ENCODE assay signal across 12 mouse cellular contexts in genomic region chr17:6867740-6868139, GRCm38 (mm10).
DNase-seq lines count a peak whose midpoint lies in the region; ATAC-seq lines count a peak whose summit lies in the region.
"Had no signal": no experiment of that assay in that cellular context is flagged by ENCODE, and none has a peak within 500 bp of the region (broad histone marks: within the 10 kb centered on the region; RNA-seq: fewer than 3 reads in every experiment).

No protein-coding gene starts in this region.

- H3K36me3 ChIP-seq in heart, embryonic 14.5 days (ENCODE audit: control insufficient read depth, insufficient read depth, low read length), result no peaks in the 10 kb centered on the region
- H3K36me3 ChIP-seq: liver, embryonic 13.5 days had no signal

- H3K4me1 ChIP-seq in heart, embryonic 14.5 days (ENCODE audit: control insufficient read depth in 2 of 2, insufficient read depth in 2 of 2, low read length in 2 of 2), result peaks cover 0 to 2% of the 10 kb centered on the region in 2 experiments; a peak in 1 of 4 replicates
- H3K4me1 ChIP-seq: liver, embryonic 13.5 days had no signal

- DNase-seq in heart, adult 8-10 months (ENCODE audit: low spot score), result no peak
- peak; percentile 30 for DNase-seq in ZHBTc4 (ENCODE audit: low read depth, low spot score)
- peak; percentile 73 for DNase-seq in kidney, postnatal 10 days
- peak; percentile 53 for DNase-seq in lung, postnatal 36 days
- no peak for DNase-seq in layer of hippocampus, postnatal 25 days (ENCODE audit: extremely low spot score in 1 of 2, low spot score in 1 of 2)
- DNase-seq in cerebellum, postnatal 36 days, result no peak
- DNase-seq: gastrocnemius, postnatal 36 days; liver, embryonic 13.5 days; thymus, adult 2 months had no signal

- no peak overlapping the region for H3K4me3 ChIP-seq in heart, embryonic 14.5 days (ENCODE audit: control insufficient read depth in 1 of 2, insufficient read depth in 1 of 2, low read depth in 1 of 2, low read length in 2 of 2)
- H3K4me3 ChIP-seq: layer of hippocampus, adult 2 months; liver, embryonic 13.5 days had no signal

- H3K27ac ChIP-seq in heart, embryonic 14.5 days (replicated peaks in 1 of 2; ENCODE audit: control insufficient read depth in 1 of 2, insufficient read depth in 1 of 2, low read depth in 2 of 2, low read length in 2 of 2), result no peak overlapping the region
- H3K27ac ChIP-seq: layer of hippocampus, adult 2 months; liver, embryonic 13.5 days had no signal

- WGBS in heart, embryonic 14.5 days, result 20% methylated on average over 7 of the region's 7 CpGs

- H3K27me3 ChIP-seq in heart, embryonic 14.5 days (ENCODE audit: control insufficient read depth, insufficient read depth, low read length), result no peaks in the 10 kb centered on the region

- ATAC-seq in heart, embryonic 14.5 days (ENCODE audit: insufficient number of reproducible peaks, insufficient read depth, low FRiP score, low read depth), result no peak
- ATAC-seq in monocyte, adult 5-6 weeks (replicated peaks; ENCODE audit: insufficient number of reproducible peaks, low FRiP score, low TSS enrichment, poor library complexity, severe bottlenecking), result no peak

- no peaks in the 10 kb centered on the region for H3K9me3 ChIP-seq in heart, embryonic 14.5 days (ENCODE audit: control insufficient read depth, low read length)
- H3K9me3 ChIP-seq: liver, embryonic 13.5 days had no signal

- 0 out of 2 replicates have a peak overlapping the region, but pooled peaks have one; percentile 2 for H3K4me2 ChIP-seq in heart, embryonic 14.5 days (ENCODE audit: low read length)
- H3K4me2 ChIP-seq: liver, embryonic 13.5 days had no signal

- no peak overlapping the region for H3K9ac ChIP-seq in heart, embryonic 14.5 days (ENCODE audit: low read length)
- H3K9ac ChIP-seq: liver, embryonic 13.5 days had no signal

Comparison
In these comparisons a context has a peak if more than half of its experiments do, and no peak if none do; other contexts are left out.
1. DNase-seq: peak in ZHBTc4 (single experiment), kidney, postnatal 10 days (single experiment) and lung, postnatal 36 days (single experiment); none in heart, adult 8-10 months (single experiment), layer of hippocampus, postnatal 25 days (0 of 2) and cerebellum, postnatal 36 days (0 of 2).